Comparison of ENCODE assay signal across 19 mouse cellular contexts in genomic region chr2:91674895-91675294, GRCm38 (mm10). TPM values are rescaled to one million over a fixed set of nuclear protein-coding genes. Genes with fewer than 3 reads are reported as not detected.
DNase-seq lines count a peak whose midpoint lies in the region; ATAC-seq lines count a peak whose summit lies in the region.
"Had no signal": no experiment of that assay in that cellular context is flagged by ENCODE, and none has a peak within 500 bp of the region (broad histone marks: within the 10 kb centered on the region; RNA-seq: fewer than 3 reads in every experiment).

No protein-coding gene starts in this region.

- no peaks in the 10 kb centered on the region for H3K4me1 ChIP-seq in limb, embryonic 13.5 days
- no peaks in the 10 kb centered on the region for H3K4me1 ChIP-seq in limb, embryonic 10.5 days
- H3K4me1 ChIP-seq: midbrain, embryonic 15.5 days had no signal

- no peak overlapping the region for H3K4me3 ChIP-seq in limb, embryonic 13.5 days
- no peak overlapping the region for H3K4me3 ChIP-seq in limb, embryonic 10.5 days
- H3K4me3 ChIP-seq: midbrain, embryonic 15.5 days had no signal

- peak; percentile 79 for ATAC-seq in frontal cortex, adult (ENCODE audit: low TSS enrichment)
- peak; percentile 39; the same call in 1 of the 2 replicates for ATAC-seq in limb, embryonic 13.5 days (ENCODE audit: low FRiP score, low read depth)
- ATAC-seq: inflammation-experienced regulatory T-cells, adult 6 months; midbrain, embryonic 15.5 days; Patski had no signal

- no peaks in the 10 kb centered on the region for H3K9me3 ChIP-seq in limb, embryonic 13.5 days
- no peaks in the 10 kb centered on the region for H3K9me3 ChIP-seq in limb, embryonic 10.5 days (replicated peaks)
- H3K9me3 ChIP-seq: midbrain, embryonic 15.5 days had no signal

- no peak overlapping the region for H3K9ac ChIP-seq in limb, embryonic 13.5 days
- H3K9ac ChIP-seq: lung, embryonic 14.5 days; midbrain, embryonic 15.5 days had no signal

- WGBS in limb, embryonic 13.5 days, result 90% methylated on average over 5 of the region's 5 CpGs
- WGBS in limb, embryonic 10.5 days, result 90% methylated on average over 5 of the region's 5 CpGs

- no peak overlapping the region for H3K4me2 ChIP-seq in limb, embryonic 13.5 days (replicated peaks)
- H3K4me2 ChIP-seq: heart, embryonic 11.5 days; lung, embryonic 14.5 days; midbrain, embryonic 15.5 days had no signal

- no peak overlapping the region for H3K27ac ChIP-seq in limb, embryonic 13.5 days
- H3K27ac ChIP-seq in limb, embryonic 10.5 days, result no peak overlapping the region
- H3K27ac ChIP-seq: midbrain, embryonic 15.5 days had no signal

- H3K27me3 ChIP-seq in limb, embryonic 13.5 days, result no peaks in the 10 kb centered on the region
- H3K27me3 ChIP-seq in limb, embryonic 10.5 days (ENCODE audit: low read depth, poor library complexity, severe bottlenecking), result no peaks in the 10 kb centered on the region
- H3K27me3 ChIP-seq: midbrain, embryonic 15.5 days; Patski had no signal

- peaks cover 94% of the 10 kb centered on the region for H3K36me3 ChIP-seq in limb, embryonic 13.5 days
- peaks cover 93% of the 10 kb centered on the region for H3K36me3 ChIP-seq in limb, embryonic 10.5 days

- DNase-seq in frontal cortex, postnatal 14 days (ENCODE audit: low spot score in 2 of 2), result no peak
- DNase-seq in limb, embryonic 10.5 days (ENCODE audit: low spot score), result no peak
- peak; percentile 59 to 77 for DNase-seq in layer of hippocampus, adult 8-10 months (ENCODE audit: low spot score in 2 of 2)
- peak; percentile 28 for DNase-seq in right cerebral cortex, postnatal 14 days
- DNase-seq in adrenal gland, postnatal 25 days, result no peak
- DNase-seq in urinary bladder, postnatal 4 days (ENCODE audit: low spot score in 2 of 2), result no peak
- DNase-seq: cerebellum, adult 18-20 months; heart, postnatal 36 days; kidney, adult 9 months; lung, embryonic 14.5 days; thymus, postnatal 4 days had no signal

RNA-seq across cellular contexts. Expression of gene Arhgap1, which starts 25.2 kb away (rescaled TPM):
- polyA plus RNA-seq in limb, embryonic 13.5 days (2015; fragmentation: Nextera tagmentation; extraction: Ambion mirVana), result 104 and 111 TPM in 2 replicates
- polyA plus RNA-seq in limb, embryonic 10.5 days (2016; fragmentation: Nextera tagmentation; extraction: Ambion mirVana), result 72.1 and 75.0 TPM in 2 replicates
- 10 to 100 TPM; 56.8 to 66.3 (median 63.1) TPM for total RNA-seq in layer of hippocampus, adult 8-10 months (2022)
- 58.7 and 68.6 TPM in 2 replicates for total RNA-seq in adrenal gland, postnatal 25 days (2021)

RNA-seq across cellular contexts. Expression of gene Zfp408, which starts 25.3 kb away (rescaled TPM):
- polyA plus RNA-seq in limb, embryonic 13.5 days (2015; fragmentation: Nextera tagmentation; extraction: Ambion mirVana), result 15.6 and 16.1 TPM in 2 replicates
- 11.3 and 12.8 TPM in 2 replicates for polyA plus RNA-seq in limb, embryonic 10.5 days (2016; fragmentation: Nextera tagmentation; extraction: Ambion mirVana)
- total RNA-seq in layer of hippocampus, adult 8-10 months (2022), result 10 to 100 TPM; 11.2 to 15.0 (median 11.8) TPM
- total RNA-seq in adrenal gland, postnatal 25 days (2021), result 14.5 and 15.5 TPM in 2 replicates

RNA-seq across cellular contexts. Expression of gene Atg13, which starts 35.5 kb away (rescaled TPM):
- 27.2 and 29.0 TPM in 2 replicates for polyA plus RNA-seq in limb, embryonic 13.5 days (2015; fragmentation: Nextera tagmentation; extraction: Ambion mirVana)
- polyA plus RNA-seq in limb, embryonic 10.5 days (2016; fragmentation: Nextera tagmentation; extraction: Ambion mirVana), result 24.9 and 29.7 TPM in 2 replicates
- 10 to 100 TPM; 67.1 to 87.7 (median 74.4) TPM for total RNA-seq in layer of hippocampus, adult 8-10 months (2022)
- total RNA-seq in adrenal gland, postnatal 25 days (2021), result 67.5 and 84.1 TPM in 2 replicates

RNA-seq across cellular contexts. Expression of gene Harbi1, which starts 35.8 kb away (rescaled TPM):
- 22.6 and 24.5 TPM in 2 replicates for polyA plus RNA-seq in limb, embryonic 13.5 days (2015; fragmentation: Nextera tagmentation; extraction: Ambion mirVana)
- polyA plus RNA-seq in limb, embryonic 10.5 days (2016; fragmentation: Nextera tagmentation; extraction: Ambion mirVana), result 22.8 and 27.0 TPM in 2 replicates
- 10 to 100 TPM in 1 of 4 experiments, 1 to 10 TPM in 3; 6.7 to 10.7 (median 8.0) TPM for total RNA-seq in layer of hippocampus, adult 8-10 months (2022)
- 12.5 and 13.9 TPM in 2 replicates for total RNA-seq in adrenal gland, postnatal 25 days (2021)

RNA-seq across cellular contexts. Expression of gene F2, which starts 38.7 kb away (rescaled TPM):
- 1.1 and 1.8 TPM in 2 replicates for polyA plus RNA-seq in limb, embryonic 13.5 days (2015; fragmentation: Nextera tagmentation; extraction: Ambion mirVana)
- not detected in 2 replicates for polyA plus RNA-seq in limb, embryonic 10.5 days (2016; fragmentation: Nextera tagmentation; extraction: Ambion mirVana)
- total RNA-seq in layer of hippocampus, adult 8-10 months (2022), result under 1 TPM in 1 of 4 experiments, not detected in 3; 0.32 TPM
- total RNA-seq in adrenal gland, postnatal 25 days (2021), result 0.15 and 13.7 TPM in 2 replicates
- total RNA-seq: heart, postnatal 36 days; layer of hippocampus, postnatal 25 days had no signal
- polyA plus RNA-seq: forebrain, embryonic 11.5 days; Patski had no signal

Comparison
In these comparisons a context has a peak if more than half of its experiments do, and no peak if none do; other contexts are left out.
1. DNase-seq: peak in layer of hippocampus, adult 8-10 months (2 of 2) and right cerebral cortex, postnatal 14 days (single experiment); none in frontal cortex, postnatal 14 days (0 of 2), limb, embryonic 10.5 days (single experiment), adrenal gland, postnatal 25 days (single experiment) and urinary bladder, postnatal 4 days (0 of 2).